Mouse (Mus musculus): ENCODE data around the gene Armc5. TPM values are rescaled to one million over a fixed set of nuclear protein-coding genes. Genes with fewer than 3 reads are reported as not detected.

Gene Armc5
- 9.0 and 11.1 TPM in 2 replicates for polyA plus RNA-seq (2011; ENCODE audit: insufficient read length, low read depth, missing spikeins)

GRCm38 (mm10) chr7:128236856-128237592 is at the start of gene Armc5:
Gene Armc5 (plus strand): TSS chr7:128237342.
- peak within 1 kb of the TSS; percentile 95 for H3K4me3 ChIP-seq (ENCODE audit: insufficient read depth, low read length)
- TF ChIP-seq POLR2A (IDR thresholded peaks at IDR 0.05; ENCODE audit: low read depth, low read length) = peak; percentile 35; the same call in 1 of the 2 replicates
- TF ChIP-seq CTCF (IDR thresholded peaks at IDR 0.05; ENCODE audit: borderline replicate concordance, insufficient read depth, low read length) = peak; percentile 37; the same call in 1 of the 2 replicates
- H3K27ac ChIP-seq (ENCODE audit: insufficient read depth, low read length) = peak within 1 kb of the TSS; percentile 97
- peaks cover 8% of the 10 kb centered on the region for H3K4me1 ChIP-seq (ENCODE audit: control insufficient read depth, insufficient read depth, low read length)

- Histone ChIP-seq H3K4me1 (ENCODE audit: control insufficient read depth, insufficient read depth, low read length) (no peaks in the 10 kb centered on the region), H3K27ac (ENCODE audit: insufficient read depth, low read length) (no peak overlapping the region), H3K4me3 (ENCODE audit: insufficient read depth, low read length) (no peak overlapping the region)
- TF ChIP-seq CTCF (IDR thresholded peaks at IDR 0.05; ENCODE audit: borderline replicate concordance, insufficient read depth, low read length) (no peak), POLR2A (IDR thresholded peaks at IDR 0.05; ENCODE audit: low read depth, low read length) (no peak)
Measured at GRCm38 (mm10) chr7:128201607-128202006, 35.5 kb upstream of the Armc5 start.

GRCm38 (mm10) chr7:128203071-128203470 is 34.1 kb upstream of the Armc5 start:
- H3K4me3 ChIP-seq (ENCODE audit: insufficient read depth, low read length) = no peak overlapping the region
- H3K4me1 ChIP-seq (ENCODE audit: control insufficient read depth, insufficient read depth, low read length) = no peaks in the 10 kb centered on the region
- no peak overlapping the region for H3K27ac ChIP-seq (ENCODE audit: insufficient read depth, low read length)
- TF ChIP-seq POLR2A (IDR thresholded peaks at IDR 0.05; ENCODE audit: low read depth, low read length) (no peak), CTCF (IDR thresholded peaks at IDR 0.05; ENCODE audit: borderline replicate concordance, insufficient read depth, low read length) (no peak)

- Histone ChIP-seq H3K4me1 (ENCODE audit: control insufficient read depth, insufficient read depth, low read length) (no peaks in the 10 kb centered on the region), H3K27ac (ENCODE audit: insufficient read depth, low read length) (no peak overlapping the region), H3K4me3 (ENCODE audit: insufficient read depth, low read length) (no peak overlapping the region)
- TF ChIP-seq POLR2A (IDR thresholded peaks at IDR 0.05; ENCODE audit: low read depth, low read length) = no peak
- no peak for TF ChIP-seq CTCF (IDR thresholded peaks at IDR 0.05; ENCODE audit: borderline replicate concordance, insufficient read depth, low read length)
Measured at GRCm38 (mm10) chr7:128204179-128204578, 33.0 kb upstream of the Armc5 start.

GRCm38 (mm10) chr7:128205695-128206094 is 31.4 kb upstream of the Armc5 start:
- Histone ChIP-seq H3K27ac (ENCODE audit: insufficient read depth, low read length) (no peak overlapping the region), H3K4me3 (ENCODE audit: insufficient read depth, low read length) (no peak overlapping the region), H3K4me1 (ENCODE audit: control insufficient read depth, insufficient read depth, low read length) (no peaks in the 10 kb centered on the region)
- TF ChIP-seq CTCF (IDR thresholded peaks at IDR 0.05; ENCODE audit: borderline replicate concordance, insufficient read depth, low read length) = no peak
- no peak for TF ChIP-seq POLR2A (IDR thresholded peaks at IDR 0.05; ENCODE audit: low read depth, low read length)

GRCm38 (mm10) chr7:128206152-128206551 is 31.0 kb upstream of the Armc5 start, which contains the start of gene Cox6a2:
Gene Cox6a2 (minus strand): TSS chr7:128206387.
- no peak within 1 kb of the TSS for H3K27ac ChIP-seq (ENCODE audit: insufficient read depth, low read length)
- no peaks in the 10 kb centered on the region for H3K4me1 ChIP-seq (ENCODE audit: control insufficient read depth, insufficient read depth, low read length)
- no peak within 1 kb of the TSS for H3K4me3 ChIP-seq (ENCODE audit: insufficient read depth, low read length)
- TF ChIP-seq CTCF (IDR thresholded peaks at IDR 0.05; ENCODE audit: borderline replicate concordance, insufficient read depth, low read length) = no peak
- no peak for TF ChIP-seq POLR2A (IDR thresholded peaks at IDR 0.05; ENCODE audit: low read depth, low read length)

- no peak overlapping the region for H3K4me3 ChIP-seq (ENCODE audit: insufficient read depth, low read length)
- no peaks in the 10 kb centered on the region for H3K4me1 ChIP-seq (ENCODE audit: control insufficient read depth, insufficient read depth, low read length)
- no peak for TF ChIP-seq POLR2A (IDR thresholded peaks at IDR 0.05; ENCODE audit: low read depth, low read length)
- peak; percentile 70; the same call in 1 of the 2 replicates for TF ChIP-seq CTCF (IDR thresholded peaks at IDR 0.05; ENCODE audit: borderline replicate concordance, insufficient read depth, low read length)
- no peak overlapping the region for H3K27ac ChIP-seq (ENCODE audit: insufficient read depth, low read length)
Measured at GRCm38 (mm10) chr7:128208187-128208586, 29.0 kb upstream of the Armc5 start.

- no peak overlapping the region for H3K27ac ChIP-seq (ENCODE audit: insufficient read depth, low read length)
- H3K4me1 ChIP-seq (ENCODE audit: control insufficient read depth, insufficient read depth, low read length) = no peaks in the 10 kb centered on the region
- H3K4me3 ChIP-seq (ENCODE audit: insufficient read depth, low read length) = no peak overlapping the region
- TF ChIP-seq CTCF (IDR thresholded peaks at IDR 0.05; ENCODE audit: borderline replicate concordance, insufficient read depth, low read length) (no peak), POLR2A (IDR thresholded peaks at IDR 0.05; ENCODE audit: low read depth, low read length) (no peak)
Measured at GRCm38 (mm10) chr7:128209826-128210225, 27.3 kb upstream of the Armc5 start.

- H3K27ac ChIP-seq (ENCODE audit: insufficient read depth, low read length) = no peak overlapping the region
- TF ChIP-seq CTCF (IDR thresholded peaks at IDR 0.05; ENCODE audit: borderline replicate concordance, insufficient read depth, low read length) (no peak), POLR2A (IDR thresholded peaks at IDR 0.05; ENCODE audit: low read depth, low read length) (no peak)
- H3K4me1 ChIP-seq (ENCODE audit: control insufficient read depth, insufficient read depth, low read length) = no peaks in the 10 kb centered on the region
- no peak overlapping the region for H3K4me3 ChIP-seq (ENCODE audit: insufficient read depth, low read length)
Measured at GRCm38 (mm10) chr7:128219952-128220351, 17.2 kb upstream of the Armc5 start.

GRCm38 (mm10) chr7:128220936-128221335 is 16.2 kb upstream of the Armc5 start:
- Histone ChIP-seq H3K4me1 (ENCODE audit: control insufficient read depth, insufficient read depth, low read length) (no peaks in the 10 kb centered on the region), H3K27ac (ENCODE audit: insufficient read depth, low read length) (no peak overlapping the region), H3K4me3 (ENCODE audit: insufficient read depth, low read length) (no peak overlapping the region)
- TF ChIP-seq POLR2A (IDR thresholded peaks at IDR 0.05; ENCODE audit: low read depth, low read length) (no peak), CTCF (IDR thresholded peaks at IDR 0.05; ENCODE audit: borderline replicate concordance, insufficient read depth, low read length) (no peak)
